Mouse (Mus musculus) A20 (cell line): ENCODE results near the gene Steap1.

Experiments
- DNase-seq: peaks from one replicate; pipeline ENCODE4 v3.0.0-alpha.2; 2011; ENCODE audit warnings: low read depth, low spot score

Gene Steap1

DNA sequence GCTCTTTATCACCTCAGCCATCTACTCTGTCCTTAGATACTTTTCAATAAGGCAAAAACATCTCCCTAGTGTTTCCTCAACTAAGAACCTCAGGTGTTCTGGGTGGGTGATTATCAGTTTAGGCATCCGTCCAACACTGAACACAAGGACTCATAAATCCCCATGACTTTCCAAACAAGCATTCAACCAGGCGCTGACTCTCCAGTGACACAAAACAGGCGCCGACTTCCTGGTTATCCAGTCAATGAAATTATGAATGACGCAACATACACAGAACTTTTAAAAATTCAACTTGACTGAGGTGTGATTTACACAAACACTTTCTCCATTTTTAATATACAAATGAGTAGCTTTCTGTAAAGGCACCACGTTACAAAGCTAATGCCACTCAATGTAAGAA is 60.9 kb downstream of the Steap1 start:
- no peak for DNase-seq

GRCm38 (mm10) chr5:5686973-5687372 is 62.2 kb downstream of the Steap1 start:
- no peak for DNase-seq
